9 mouse cellular contexts compared by ENCODE assay signal in genomic region chr6:51875884-51876626, GRCm38 (mm10).
A peak's percentile ranks its signal among the peaks of the same experiment; 100 is the strongest.
DNase-seq lines count a peak whose midpoint lies in the region; ATAC-seq lines count a peak whose summit lies in the region.
"Had no signal": no experiment of that assay in that cellular context is flagged by ENCODE, and none has a peak within 500 bp of the region (broad histone marks: within the 10 kb centered on the region; RNA-seq: fewer than 3 reads in every experiment).

No protein-coding gene starts in this region.

- H3K27ac ChIP-seq in heart, embryonic 11.5 days (ENCODE audit: low read depth, low read length), result no peak overlapping the region
- H3K27ac ChIP-seq in hindbrain, embryonic 14.5 days, result no peak overlapping the region
- H3K27ac ChIP-seq in liver, embryonic 11.5 days (ENCODE audit: low read depth, low read length), result no peak overlapping the region; the same call in 1 of the 2 replicates
- no peak overlapping the region for H3K27ac ChIP-seq in stomach, embryonic 16.5 days (ENCODE audit: low read length)

- no peaks in the 10 kb centered on the region for H3K36me3 ChIP-seq in heart, embryonic 11.5 days (ENCODE audit: control insufficient read depth, insufficient read depth, low read length)
- no peaks in the 10 kb centered on the region for H3K36me3 ChIP-seq in hindbrain, embryonic 14.5 days (replicated peaks; ENCODE audit: control insufficient read depth, insufficient read depth)
- H3K36me3 ChIP-seq in liver, embryonic 11.5 days (ENCODE audit: control insufficient read depth, insufficient read depth, low read length), result no peaks in the 10 kb centered on the region
- H3K36me3 ChIP-seq in stomach, embryonic 16.5 days (ENCODE audit: control insufficient read depth, insufficient read depth, low read length), result no peaks in the 10 kb centered on the region

- DNase-seq in heart, adult 18-20 months, result peak; percentile 31 to 33
- DNase-seq in WW6 (ENCODE audit: low read depth, low spot score), result peak; percentile 40
- peak; percentile 61 for DNase-seq in hindbrain, embryonic 14.5 days (ENCODE audit: low spot score)
- no peak for DNase-seq in liver, embryonic 11.5 days (ENCODE audit: low spot score)
- DNase-seq in frontal cortex, postnatal 10 days (ENCODE audit: low spot score in 2 of 2), result no peak

- peaks cover 19% of the 10 kb centered on the region for H3K4me1 ChIP-seq in heart, embryonic 11.5 days (ENCODE audit: control insufficient read depth, insufficient read depth, low read length)
- H3K4me1 ChIP-seq in hindbrain, embryonic 14.5 days (replicated peaks; ENCODE audit: control insufficient read depth, insufficient read depth, low read length), result peaks cover 37% of the 10 kb centered on the region
- H3K4me1 ChIP-seq in liver, embryonic 11.5 days (replicated peaks; ENCODE audit: control insufficient read depth, insufficient read depth, low read length), result peaks cover 28% of the 10 kb centered on the region
- H3K4me1 ChIP-seq in stomach, embryonic 16.5 days (ENCODE audit: control insufficient read depth, insufficient read depth, low read length), result peaks cover 4% of the 10 kb centered on the region

- no peak overlapping the region for H3K4me3 ChIP-seq in heart, embryonic 11.5 days (ENCODE audit: low read depth, low read length)
- no peak overlapping the region for H3K4me3 ChIP-seq in hindbrain, embryonic 14.5 days (replicated peaks; ENCODE audit: low read length)
- H3K4me3 ChIP-seq in liver, embryonic 11.5 days (ENCODE audit: low read depth, low read length), result no peak overlapping the region
- H3K4me3 ChIP-seq in stomach, embryonic 16.5 days (replicated peaks; ENCODE audit: low read length), result no peak overlapping the region
- H3K4me3 ChIP-seq: myocyte had no signal

- no peak overlapping the region for H3K9ac ChIP-seq in heart, embryonic 11.5 days (ENCODE audit: low read depth, low read length)
- H3K9ac ChIP-seq in hindbrain, embryonic 14.5 days, result no peak overlapping the region
- no peak overlapping the region for H3K9ac ChIP-seq in liver, embryonic 11.5 days (ENCODE audit: low read depth, low read length)
- H3K9ac ChIP-seq in stomach, embryonic 16.5 days (ENCODE audit: low read length), result no peak overlapping the region

- H3K27me3 ChIP-seq in heart, embryonic 11.5 days (ENCODE audit: control insufficient read depth, insufficient read depth, low read length), result no peaks in the 10 kb centered on the region
- no peaks in the 10 kb centered on the region for H3K27me3 ChIP-seq in hindbrain, embryonic 14.5 days (ENCODE audit: control insufficient read depth, insufficient read depth, low read length)
- H3K27me3 ChIP-seq in liver, embryonic 11.5 days (replicated peaks; ENCODE audit: control insufficient read depth, insufficient read depth, low read length), result no peaks in the 10 kb centered on the region
- H3K27me3 ChIP-seq in stomach, embryonic 16.5 days (ENCODE audit: control insufficient read depth, insufficient read depth, low read length), result no peaks in the 10 kb centered on the region

- ATAC-seq in heart, embryonic 11.5 days (replicated peaks; ENCODE audit: insufficient number of reproducible peaks, low FRiP score, low TSS enrichment), result no peak
- peak; percentile 74 for ATAC-seq in hindbrain, embryonic 14.5 days (ENCODE audit: low FRiP score)
- peak; percentile 46; the same call in 1 of the 2 replicates for ATAC-seq in liver, embryonic 11.5 days (replicated peaks; ENCODE audit: low FRiP score)
- ATAC-seq in stomach, embryonic 16.5 days (ENCODE audit: insufficient read depth, low FRiP score), result 0 out of 2 replicates have a peak, but pooled peaks have one; percentile 23
- no peak for ATAC-seq in erythroid progenitor cell, adult 5-6 weeks (replicated peaks; ENCODE audit: low FRiP score, poor library complexity, severe bottlenecking)

- 28% methylated on average over 6 of the region's 6 CpGs for WGBS in heart, embryonic 11.5 days (ENCODE audit: insufficient replicate concordance)
- WGBS in hindbrain, embryonic 14.5 days, result 29% methylated on average over 6 of the region's 6 CpGs
- 39% methylated on average over 6 of the region's 6 CpGs for WGBS in liver, embryonic 11.5 days
- 39% methylated on average over 6 of the region's 6 CpGs for WGBS in stomach, embryonic 16.5 days

- no peak overlapping the region for H3K4me2 ChIP-seq in heart, embryonic 11.5 days
- H3K4me2 ChIP-seq in hindbrain, embryonic 14.5 days (replicated peaks), result no peak overlapping the region; the same call in 1 of the 2 replicates
- no peak overlapping the region for H3K4me2 ChIP-seq in liver, embryonic 11.5 days
- H3K4me2 ChIP-seq in stomach, embryonic 16.5 days (ENCODE audit: low read depth, low read length), result no peak overlapping the region

- no peaks in the 10 kb centered on the region for H3K9me3 ChIP-seq in heart, embryonic 11.5 days (replicated peaks; ENCODE audit: control insufficient read depth, low read length)
- no peaks in the 10 kb centered on the region for H3K9me3 ChIP-seq in hindbrain, embryonic 14.5 days (ENCODE audit: control insufficient read depth, low read length)
- H3K9me3 ChIP-seq in liver, embryonic 11.5 days (ENCODE audit: control insufficient read depth, low read length), result no peaks in the 10 kb centered on the region
- H3K9me3 ChIP-seq in stomach, embryonic 16.5 days (replicated peaks; ENCODE audit: control insufficient read depth, low read length), result no peaks in the 10 kb centered on the region

Comparison
In these comparisons a context has a peak if more than half of its experiments do, and no peak if none do; other contexts are left out.
1. DNase-seq: peak in heart, adult 18-20 months (2 of 2), WW6 (single experiment) and hindbrain, embryonic 14.5 days (single experiment); none in liver, embryonic 11.5 days (single experiment) and frontal cortex, postnatal 10 days (0 of 2).
2. ATAC-seq: peak in hindbrain, embryonic 14.5 days (single experiment), liver, embryonic 11.5 days (single experiment) and stomach, embryonic 16.5 days (single experiment); none in heart, embryonic 11.5 days (single experiment) and erythroid progenitor cell, adult 5-6 weeks (single experiment).